Mouse (Mus musculus) forebrain, embryonic 10.5 days (tissue): ENCODE measurements around the gene Med25. TPM values are rescaled to one million over a fixed set of nuclear protein-coding genes. Genes with fewer than 3 reads are reported as not detected.

ENCODE experiments used
- DNase-seq: peaks from one replicate; pipeline ENCODE4 v3.0.0-alpha.2; 2017; ENCODE audit warnings: low spot score; ENCODE audit errors: extremely low spot score
- H3K27ac ChIP-seq: fragments of 300-500 bp; sonication (generic); 2 replicates; pipeline ENCODE4 v1.5.1; 2016; ENCODE audit warnings: mild to moderate bottlenecking
- H3K27me3 ChIP-seq: fragments of 300-500 bp; sonication (generic); 2 replicates; pipeline ENCODE4 v1.6.1; 2016; ENCODE audit warnings: mild to moderate bottlenecking; ENCODE audit not compliant: poor library complexity, severe bottlenecking
- H3K36me3 ChIP-seq: fragments of 300-500 bp; sonication (generic); replicated peaks from 2 replicates; pipeline ENCODE4 v1.6.1; 2016; ENCODE audit warnings: mild to moderate bottlenecking, moderate library complexity
- H3K4me1 ChIP-seq: fragments of 300-500 bp; sonication (generic); 2 replicates; pipeline ENCODE4 v1.6.1; 2016
- H3K4me3 ChIP-seq: fragments of 300-500 bp; sonication (generic); 2 replicates; pipeline ENCODE4 v1.5.1; 2016; ENCODE audit warnings: mild to moderate bottlenecking, moderate library complexity
- H3K9me3 ChIP-seq: fragments of 300-500 bp; sonication (generic); 2 replicates; pipeline ENCODE4 v1.6.1; 2016; ENCODE audit warnings: mild to moderate bottlenecking, moderate library complexity
- WGBS: fragments of 180-500 bp; shearing (Covaris S2); methylation state at CpG from one replicate; pipeline ENCODE4 v1.1.7; 2016; 5-methylcytosine and 5-hydroxymethylcytosine counted together
- polyA plus RNA-seq: library from polyadenylated mRNA; unstranded; fragments of >200 nt; fragmentation: Nextera tagmentation; extraction: Ambion mirVana; gene quantifications from 2 replicates; pipeline ENCODE4 v1.2.1, GENCODE M21; 2016

The Med25 gene
- polyA plus RNA-seq, 1 experiment from 2014 or later, result 175 TPM

GRCm38 (mm10) chr7:44848561-44849415, 43.7 kb downstream of the Med25 start, which contains the start of the genes Akt1s1 and Tbc1d17:
Akt1s1 (plus strand) TSS chr7:44848991.
Tbc1d17 (minus strand) TSS chr7:44849079.
- peak; percentile 94 for DNase-seq
- Histone ChIP-seq H3K27me3 (no peaks in the 10 kb centered on the region), H3K4me1 (peaks cover 42% of the 10 kb centered on the region), H3K27ac (peak within 1 kb of the TSS; percentile 97), H3K4me3 (peak within 1 kb of the TSS; percentile 87), H3K9me3 (no peaks in the 10 kb centered on the region), H3K36me3 (peaks cover 54% of the 10 kb centered on the region)
- WGBS, result under 1% methylated on average over 54 of the region's 54 CpGs

GRCm38 (mm10) chr7:44847772-44848171, 44.7 kb downstream of the Med25 start:
- H3K4me1 ChIP-seq, result peaks cover 32% of the 10 kb centered on the region
- 78% methylated on average over 5 of the region's 5 CpGs for WGBS
- no peaks in the 10 kb centered on the region for H3K27me3 ChIP-seq
- H3K27ac ChIP-seq, result 0 out of 2 replicates have a peak overlapping the region, but pooled peaks have one; percentile 97
- H3K36me3 ChIP-seq, result peaks cover 55% of the 10 kb centered on the region
- no peak for DNase-seq
- no peaks in the 10 kb centered on the region for H3K9me3 ChIP-seq
- peak overlapping the region; percentile 87 for H3K4me3 ChIP-seq

GRCm38 (mm10) chr7:44846804-44847203, 45.7 kb downstream of the Med25 start:
- no peak for DNase-seq
- Histone ChIP-seq H3K36me3 (peaks cover 57% of the 10 kb centered on the region), H3K27me3 (peaks cover 5% of the 10 kb centered on the region; the same call in 1 of the 2 replicates), H3K4me3 (no peak overlapping the region), H3K4me1 (peaks cover 27% of the 10 kb centered on the region), H3K27ac (no peak overlapping the region), H3K9me3 (no peaks in the 10 kb centered on the region)
- 90% methylated on average over 7 of the region's 7 CpGs for WGBS

GRCm38 (mm10) chr7:44845006-44845405, 47.5 kb downstream of the Med25 start:
- peaks cover 67% of the 10 kb centered on the region for H3K36me3 ChIP-seq
- no peak for DNase-seq
- H3K27me3 ChIP-seq, result peaks cover 23% of the 10 kb centered on the region
- WGBS, result 93% methylated on average over 10 of the region's 10 CpGs
- peaks cover 21% of the 10 kb centered on the region for H3K4me1 ChIP-seq
- no peak overlapping the region for H3K27ac ChIP-seq
- no peaks in the 10 kb centered on the region for H3K9me3 ChIP-seq
- no peak overlapping the region for H3K4me3 ChIP-seq

- Histone ChIP-seq H3K27me3 (peaks cover 48% of the 10 kb centered on the region), H3K36me3 (peaks cover 67% of the 10 kb centered on the region)
Observed at GRCm38 (mm10) chr7:44841825-44842463, 50.6 kb downstream of the Med25 start.

GRCm38 (mm10) chr7:44840426-44840825, 52.1 kb downstream of the Med25 start:
- H3K36me3 ChIP-seq, result peaks cover 51% of the 10 kb centered on the region
- DNase-seq, result no peak
- H3K4me1 ChIP-seq, result peaks cover 31% of the 10 kb centered on the region
- no peak overlapping the region for H3K27ac ChIP-seq
- 59% methylated on average over 14 of the region's 14 CpGs for WGBS
- H3K4me3 ChIP-seq, result peak overlapping the region; percentile 44; the same call in 1 of the 2 replicates
- H3K9me3 ChIP-seq, result no peaks in the 10 kb centered on the region
- peaks cover 48% of the 10 kb centered on the region for H3K27me3 ChIP-seq

More at GRCm38 (mm10) chr7:44841825-44842463, 50.6 kb downstream of the Med25 start:
- H3K4me3 ChIP-seq, result no peak overlapping the region
- no peak overlapping the region for H3K27ac ChIP-seq
- no peak for DNase-seq
- no peaks in the 10 kb centered on the region for H3K9me3 ChIP-seq
- H3K4me1 ChIP-seq, result peaks cover 22% of the 10 kb centered on the region
- WGBS, result 91% methylated on average over 8 of the region's 8 CpGs

- no peak for DNase-seq
- Histone ChIP-seq H3K4me3 (peak overlapping the region; percentile 44), H3K9me3 (no peaks in the 10 kb centered on the region), H3K27me3 (peaks cover 48% of the 10 kb centered on the region), H3K36me3 (peaks cover 43% of the 10 kb centered on the region), H3K4me1 (peaks cover 31% of the 10 kb centered on the region), H3K27ac (peak overlapping the region; percentile 53; the same call in 1 of the 2 replicates)
- WGBS, result 1% methylated on average over 58 of the region's 58 CpGs
Observed at GRCm38 (mm10) chr7:44839491-44840191, 52.9 kb downstream of the Med25 start.

GRCm38 (mm10) chr7:44839171-44839490, 53.4 kb downstream of the Med25 start:
- Histone ChIP-seq H3K36me3 (peaks cover 38% of the 10 kb centered on the region), H3K4me1 (peaks cover 32% of the 10 kb centered on the region), H3K27ac (no peak overlapping the region), H3K27me3 (peaks cover 48% of the 10 kb centered on the region), H3K9me3 (no peaks in the 10 kb centered on the region), H3K4me3 (peak overlapping the region; percentile 44)
- DNase-seq, result no peak
- 25% methylated on average over 11 of the region's 11 CpGs for WGBS

- H3K27ac ChIP-seq, result no peak overlapping the region
Observed at GRCm38 (mm10) chr7:44838073-44838472, 54.4 kb downstream of the Med25 start.

GRCm38 (mm10) chr7:44836423-44837053, 56.0 kb downstream of the Med25 start:
- H3K9me3 ChIP-seq, result no peaks in the 10 kb centered on the region
- H3K27ac ChIP-seq, result no peak overlapping the region
- no peak overlapping the region for H3K4me3 ChIP-seq
- no peak for DNase-seq
- peaks cover 34% of the 10 kb centered on the region for H3K4me1 ChIP-seq
- peaks cover 40% of the 10 kb centered on the region for H3K27me3 ChIP-seq
- H3K36me3 ChIP-seq, result peaks cover 22% of the 10 kb centered on the region
- 87% methylated on average over 9 of the region's 9 CpGs for WGBS

More at GRCm38 (mm10) chr7:44838073-44838472, 54.4 kb downstream of the Med25 start:
- WGBS, result 89% methylated on average over 6 of the region's 6 CpGs
- peaks cover 48% of the 10 kb centered on the region for H3K27me3 ChIP-seq
- H3K4me1 ChIP-seq, result peaks cover 34% of the 10 kb centered on the region
- no peak overlapping the region for H3K4me3 ChIP-seq
- DNase-seq, result no peak
- H3K9me3 ChIP-seq, result no peaks in the 10 kb centered on the region
- H3K36me3 ChIP-seq, result peaks cover 28% of the 10 kb centered on the region

GRCm38 (mm10) chr7:44836016-44836404, 56.5 kb downstream of the Med25 start:
- no peak for DNase-seq

GRCm38 (mm10) chr7:44835373-44836015, 57.0 kb downstream of the Med25 start:
- no peak for DNase-seq
- WGBS, result 92% methylated on average over 1 of the region's 1 CpGs

More at GRCm38 (mm10) chr7:44836016-44836404, 56.5 kb downstream of the Med25 start:
- 64% methylated on average over 3 of the region's 3 CpGs for WGBS
- Histone ChIP-seq H3K27me3 (peaks cover 35% of the 10 kb centered on the region), H3K9me3 (no peaks in the 10 kb centered on the region), H3K27ac (no peak overlapping the region), H3K4me1 (peaks cover 34% of the 10 kb centered on the region), H3K4me3 (no peak overlapping the region), H3K36me3 (peaks cover 22% of the 10 kb centered on the region)

More at GRCm38 (mm10) chr7:44835373-44836015, 57.0 kb downstream of the Med25 start:
- peaks cover 30% of the 10 kb centered on the region for H3K27me3 ChIP-seq
- no peaks in the 10 kb centered on the region for H3K9me3 ChIP-seq
- H3K4me3 ChIP-seq, result no peak overlapping the region
- H3K36me3 ChIP-seq, result peaks cover 22% of the 10 kb centered on the region
- peaks cover 30% of the 10 kb centered on the region for H3K4me1 ChIP-seq
- no peak overlapping the region for H3K27ac ChIP-seq
